Mouse (Mus musculus) megakaryocyte-erythroid progenitor cell, adult 5-6 weeks (primary cell): ENCODE data around the gene Zfp600. TPM values are rescaled to one million over a fixed set of nuclear protein-coding genes. Genes with fewer than 3 reads are reported as not detected.
"Not testable (repeated sequence)": the region's sequence is repeated elsewhere in the genome, so short reads cannot be mapped to it uniquely, and the experiment has no call there.

ENCODE experiments used
- ATAC-seq: replicated peaks from 2 replicates; pipeline ENCODE4 v1.8.0; 2016; ENCODE audit warnings: mild to moderate bottlenecking, inconsistent platforms; ENCODE audit not compliant: severe bottlenecking, poor library complexity, low FRiP score, low TSS enrichment
- total RNA-seq, 2 experiments: library from RNA; stranded (forward) in 1 of 2; stranded (reverse) in 1 of 2; fragments of 200-1000, 215-1000 nt in 1 of 2; fragments of >200 nt in 1 of 2; fragmentation: Nextera tagmentation in 1 of 2; gene quantifications; 2 replicates each; pipeline ENCODE4 v1.2.3; 2014 to 2017

Zfp600 gene
- total RNA-seq (2014; fragmentation: Nextera tagmentation): not detected in 2 replicates
- not detected in 2 replicates for total RNA-seq (2017)

- not testable (repeated sequence) for ATAC-seq
Measured at GRCm38 (mm10) chr4:146156524-146156923, at the start of gene Zfp600. TSS of gene Zfp600 (plus strand) at chr4:146156824.

GRCm38 (mm10) chr4:146162893-146163292 lies 6.3 kb downstream of the Zfp600 start:
- ATAC-seq: not testable (repeated sequence)

GRCm38 (mm10) chr4:146167202-146167832 lies 10.7 kb downstream of the Zfp600 start:
- not testable (repeated sequence) for ATAC-seq

GRCm38 (mm10) chr4:146167879-146168532 lies 11.4 kb downstream of the Zfp600 start:
- not testable (repeated sequence) for ATAC-seq

GRCm38 (mm10) chr4:146168730-146169215 lies 12.1 kb downstream of the Zfp600 start:
- ATAC-seq: peak; percentile 68; the same call in 1 of the 2 replicates

- not testable (repeated sequence) for ATAC-seq
Measured at GRCm38 (mm10) chr4:146173378-146174226, 17.0 kb downstream of the Zfp600 start.

GRCm38 (mm10) chr4:146204357-146204756 lies 47.7 kb downstream of the Zfp600 start:
- not testable (repeated sequence) for ATAC-seq

- ATAC-seq: 0 out of 2 replicates have a peak, but pooled peaks have one; percentile 14
Measured at GRCm38 (mm10) chr4:146239252-146240244, 82.9 kb downstream of the Zfp600 start.

- not testable (repeated sequence) for ATAC-seq
Measured at GRCm38 (mm10) chr4:146242119-146242518, 85.5 kb downstream of the Zfp600 start.

Other genes with a start within 250 kb of the Zfp600 start
- 0.70 and 2.5 TPM in 2 replicates for gene Zfp987, start 59.5 kb upstream of the Zfp600 start, total RNA-seq (2014; fragmentation: Nextera tagmentation)
- gene Zfp987, start 59.5 kb upstream of the Zfp600 start, total RNA-seq (2017): 1.7 and 5.0 TPM in 2 replicates